Mouse (Mus musculus) spleen, adult 2 months (tissue): Measurements from ENCODE around the gene Speer4b. TPM values are rescaled to one million over a fixed set of nuclear protein-coding genes. Genes with fewer than 3 reads are reported as not detected.

Source experiments
- DNase-seq, 2 experiments: peaks; one replicate each; pipeline versions ENCODE4 v3.0.0 to v3.0.0-alpha.2; 2012 to 2021; ENCODE audit warnings: low spot score in 2 of 2, low read depth in 1 of 2
- H3K27ac ChIP-seq: fragments of 200-500 bp; 2 replicates; pipeline ENCODE4 v1.5.1; 2012; ENCODE audit warnings: low read length, inconsistent platforms; ENCODE audit not compliant: insufficient read depth
- H3K27me3 ChIP-seq: fragments of 200-500 bp; 2 replicates; pipeline ENCODE4 v1.6.1; 2012; ENCODE audit warnings: mild to moderate bottlenecking, moderate library complexity, low read length, inconsistent platforms; ENCODE audit not compliant: control insufficient read depth, insufficient read depth
- H3K36me3 ChIP-seq: fragments of 200-500 bp; 2 replicates; pipeline ENCODE4 v1.6.1; 2012; ENCODE audit warnings: mild to moderate bottlenecking, low read length, inconsistent platforms; ENCODE audit not compliant: control insufficient read depth, insufficient read depth
- H3K4me1 ChIP-seq: fragments of 200-500 bp; 2 replicates; pipeline ENCODE4 v1.6.1; 2011; ENCODE audit warnings: inconsistent platforms; ENCODE audit not compliant: control insufficient read depth, insufficient read depth, insufficient read length
- H3K4me3 ChIP-seq: fragments of 200-500 bp; 2 replicates; pipeline ENCODE4 v1.5.1; 2011; ENCODE audit warnings: mild to moderate bottlenecking, inconsistent platforms; ENCODE audit not compliant: insufficient read depth, insufficient read length; ENCODE audit errors: extremely low read depth
- CTCF ChIP-seq: fragments of 200-500 bp; IDR thresholded peaks from 2 replicates; pipeline ENCODE4 v1.5.1; 2011; ENCODE audit warnings: mild to moderate bottlenecking, inconsistent platforms; ENCODE audit not compliant: insufficient read depth, insufficient read length, insufficient replicate concordance; ENCODE audit errors: extremely low read depth
- POLR2A ChIP-seq: fragments of 200-500 bp; IDR thresholded peaks from 2 replicates; pipeline ENCODE4 v1.6.1; 2011; ENCODE audit warnings: low read depth, low read length, inconsistent platforms
- WGBS: fragments of 180-500 bp; shearing (Covaris S2); methylation state at CpG from one replicate; pipeline ENCODE4 v1.1.7; 2018; 5-methylcytosine and 5-hydroxymethylcytosine counted together
- polyA plus RNA-seq: library from polyadenylated mRNA; depleted of rRNA; stranded (reverse); fragments of >200 nt; gene quantifications from 2 replicates; pipeline ENCODE4 v1.2.3, GENCODE M21; 2012

The Speer4b gene
- polyA plus RNA-seq, 1 experiment: not detected

DNA sequence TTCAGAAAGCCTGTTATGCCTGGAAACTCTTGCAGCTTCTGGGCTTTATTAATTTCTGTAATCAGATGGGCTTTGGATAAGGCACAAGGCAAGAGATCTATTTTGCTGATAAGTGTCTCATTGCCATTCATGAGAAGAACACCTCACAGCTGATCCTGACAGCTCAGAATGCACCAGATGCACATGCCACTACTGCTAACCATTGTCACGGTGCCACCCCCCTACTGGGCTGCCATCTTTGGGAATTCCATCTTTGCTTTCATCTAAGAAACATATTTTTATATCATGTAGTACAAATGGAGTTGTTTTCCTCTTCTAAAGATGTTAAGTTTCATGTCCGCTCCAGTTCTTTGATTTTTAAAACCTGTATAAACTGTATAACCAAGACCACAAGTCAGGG is 19.5 kb downstream of the Speer4b start:
- H3K36me3 ChIP-seq: no peaks in the 10 kb centered on the region
- 84% methylated on average over 2 of the region's 2 CpGs for WGBS
- TF ChIP-seq CTCF (no peak), POLR2A (no peak)
- no peak overlapping the region for H3K27ac ChIP-seq
- H3K4me3 ChIP-seq: no peak overlapping the region
- H3K4me1 ChIP-seq: no peaks in the 10 kb centered on the region
- DNase-seq: no peak
- H3K27me3 ChIP-seq: no peaks in the 10 kb centered on the region

DNA sequence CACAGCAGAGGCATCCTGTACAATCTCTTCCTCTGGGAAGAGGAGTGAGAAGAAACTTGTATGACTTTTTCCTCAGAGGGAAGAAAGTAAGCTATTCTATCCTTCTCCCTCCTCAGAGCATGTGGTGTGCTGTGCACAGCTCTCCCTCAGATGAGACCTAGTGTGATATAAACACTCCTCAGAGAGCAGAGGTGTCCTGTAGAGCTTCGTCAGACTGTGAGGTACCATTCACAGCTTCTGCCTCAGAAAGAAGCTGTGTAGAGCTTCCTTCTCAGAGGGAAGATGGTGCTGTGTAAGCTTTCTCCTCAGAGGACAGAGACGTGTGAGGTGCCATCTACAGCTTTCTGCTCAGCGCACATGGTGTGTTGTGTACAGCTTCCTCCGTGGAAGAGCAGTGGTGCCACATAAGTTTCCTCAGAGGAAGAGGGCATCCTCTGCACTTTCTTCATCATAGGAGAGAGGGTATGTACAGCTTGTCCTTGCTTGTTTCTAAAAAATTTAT is 26.2 kb downstream of the Speer4b start:
- TF ChIP-seq CTCF (no peak), POLR2A (no peak)
- no peaks in the 10 kb centered on the region for H3K27me3 ChIP-seq
- H3K4me1 ChIP-seq: no peaks in the 10 kb centered on the region
- WGBS: 28% methylated on average over 4 of the region's 4 CpGs
- no peak for DNase-seq
- no peak overlapping the region for H3K27ac ChIP-seq
- H3K4me3 ChIP-seq: no peak overlapping the region
- H3K36me3 ChIP-seq: no peaks in the 10 kb centered on the region

DNA sequence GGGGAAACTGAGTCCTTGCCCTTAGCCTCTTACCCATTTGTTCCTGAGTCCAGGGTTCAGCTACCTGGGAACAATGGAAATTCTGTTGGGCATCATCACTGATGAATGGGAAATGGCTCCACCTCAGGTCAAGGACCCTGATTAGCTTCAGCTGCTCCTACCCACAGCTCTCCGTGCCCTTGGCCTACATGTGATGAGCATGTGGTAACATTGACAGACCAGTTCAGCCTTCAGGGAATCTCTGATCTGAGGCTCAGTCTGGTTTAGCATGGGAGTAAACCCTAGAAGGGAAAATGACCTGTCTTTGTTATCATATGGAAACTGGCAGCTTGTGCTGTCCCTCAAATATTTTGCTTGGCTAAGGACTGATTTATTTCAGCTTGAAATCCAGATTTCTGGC is 43.6 kb downstream of the Speer4b start:
- Histone ChIP-seq H3K36me3 (no peaks in the 10 kb centered on the region), H3K27me3 (no peaks in the 10 kb centered on the region), H3K27ac (no peak overlapping the region), H3K4me3 (no peak overlapping the region), H3K4me1 (no peaks in the 10 kb centered on the region)
- no peak for DNase-seq
- TF ChIP-seq POLR2A (no peak), CTCF (no peak)
- WGBS: 68% methylated on average over 1 of the region's 1 CpGs

DNA sequence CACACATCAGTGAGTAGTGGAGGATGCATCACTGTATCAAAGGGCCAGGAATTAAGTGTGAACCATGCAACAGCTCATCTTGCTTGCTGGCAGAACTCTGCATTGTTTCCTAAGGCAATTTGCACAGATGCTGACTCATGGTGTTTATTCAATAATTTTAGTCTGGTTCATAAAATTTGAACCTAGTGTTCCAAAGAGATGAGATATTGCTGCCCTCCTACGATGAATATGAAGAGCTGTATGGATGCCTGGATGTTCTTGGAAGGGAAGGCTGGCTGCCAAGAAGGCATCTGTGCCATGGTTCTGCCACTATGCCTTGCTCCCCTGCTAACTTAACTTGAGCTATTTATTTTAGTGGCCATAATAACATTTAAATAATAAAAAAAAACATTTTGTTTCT is 44.3 kb downstream of the Speer4b start:
- H3K4me3 ChIP-seq: no peak overlapping the region
- no peaks in the 10 kb centered on the region for H3K27me3 ChIP-seq
- WGBS: 93% methylated on average over 1 of the region's 1 CpGs
- no peak for DNase-seq
- no peak for TF ChIP-seq POLR2A
- no peak for TF ChIP-seq CTCF
- no peaks in the 10 kb centered on the region for H3K4me1 ChIP-seq
- H3K36me3 ChIP-seq: no peaks in the 10 kb centered on the region
- no peak overlapping the region for H3K27ac ChIP-seq

DNA sequence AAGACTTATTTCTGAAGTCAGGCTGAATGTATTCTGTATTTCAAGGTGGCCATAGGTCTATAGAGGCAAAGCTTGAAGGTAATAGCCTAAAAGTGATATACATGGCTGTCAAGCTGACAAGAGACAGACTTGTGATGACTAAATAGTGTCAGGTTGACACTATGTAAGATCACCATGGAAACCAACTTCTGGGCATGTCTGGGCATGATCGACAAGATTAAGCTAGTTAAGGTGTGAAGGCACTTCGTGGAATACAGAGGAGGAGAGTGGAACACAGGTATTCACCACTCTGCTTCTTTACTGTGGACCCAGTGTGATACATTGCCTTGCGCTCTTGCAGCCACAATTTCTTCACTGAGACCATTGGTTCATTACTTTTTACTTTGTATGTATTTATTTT is 46.9 kb downstream of the Speer4b start:
- no peak overlapping the region for H3K4me3 ChIP-seq
- H3K27ac ChIP-seq: no peak overlapping the region
- no peak for TF ChIP-seq POLR2A
- TF ChIP-seq CTCF: no peak
- no peaks in the 10 kb centered on the region for H3K4me1 ChIP-seq
- no peaks in the 10 kb centered on the region for H3K27me3 ChIP-seq
- 83% methylated on average over 3 of the region's 3 CpGs for WGBS
- DNase-seq: no peak
- H3K36me3 ChIP-seq: no peaks in the 10 kb centered on the region

DNA sequence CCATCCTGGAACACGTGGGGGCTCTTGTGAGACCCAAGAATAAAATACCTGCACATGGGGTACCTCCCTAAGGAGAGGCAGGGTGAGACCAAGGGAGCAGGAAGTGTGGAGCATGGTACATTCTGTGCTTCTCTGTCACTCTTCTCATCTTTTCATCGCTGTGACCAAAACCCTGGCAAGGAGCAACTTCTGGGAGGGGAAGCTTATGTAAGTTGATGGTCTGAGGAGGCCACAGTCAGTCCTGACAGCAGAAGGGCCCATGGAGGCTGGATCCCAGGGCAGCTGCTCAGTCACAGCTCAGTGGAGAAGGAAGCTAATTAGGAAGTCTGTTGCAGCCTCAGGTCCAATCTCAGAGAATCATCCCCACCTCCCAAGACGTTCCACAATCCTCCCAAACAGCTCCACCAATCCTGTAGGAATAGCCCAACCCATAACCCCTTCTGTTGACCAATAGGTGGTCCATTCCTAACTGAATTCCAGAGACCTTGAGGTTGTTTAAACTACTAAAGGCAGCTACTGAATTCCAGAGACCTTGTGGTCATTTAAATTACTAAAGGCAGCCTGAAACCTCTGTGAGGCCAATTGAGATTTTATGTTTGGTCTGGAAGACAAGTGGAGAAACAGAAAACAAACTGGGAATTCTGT is 47.9 kb downstream of the Speer4b start:
- no peak for DNase-seq
- TF ChIP-seq POLR2A (no peak), CTCF (no peak)
- no peaks in the 10 kb centered on the region for H3K4me1 ChIP-seq
- no peaks in the 10 kb centered on the region for H3K27me3 ChIP-seq
- WGBS: 26% methylated on average over 3 of the region's 3 CpGs
- H3K4me3 ChIP-seq: no peak overlapping the region
- H3K27ac ChIP-seq: no peak overlapping the region
- H3K36me3 ChIP-seq: no peaks in the 10 kb centered on the region
